Mouse (Mus musculus) G1E-ER4 (cell line): ENCODE measurements around the gene Gm45062. TPM values are rescaled to one million over a fixed set of nuclear protein-coding genes. Genes with fewer than 3 reads are reported as not detected.

Experiments used
- GATA1 ChIP-seq: IDR thresholded peaks from one replicate; pipeline ENCODE4 v1.8.0; 2012; ENCODE audit warnings: low read length, inconsistent platforms
- polyA plus RNA-seq: library from polyadenylated mRNA; stranded (reverse); fragments of >175 nt; gene quantifications from 2 replicates; pipeline ENCODE4 v1.2.3, GENCODE M21; 2012

Gene Gm45062
- polyA plus RNA-seq, 1 experiment, result not detected

DNA sequence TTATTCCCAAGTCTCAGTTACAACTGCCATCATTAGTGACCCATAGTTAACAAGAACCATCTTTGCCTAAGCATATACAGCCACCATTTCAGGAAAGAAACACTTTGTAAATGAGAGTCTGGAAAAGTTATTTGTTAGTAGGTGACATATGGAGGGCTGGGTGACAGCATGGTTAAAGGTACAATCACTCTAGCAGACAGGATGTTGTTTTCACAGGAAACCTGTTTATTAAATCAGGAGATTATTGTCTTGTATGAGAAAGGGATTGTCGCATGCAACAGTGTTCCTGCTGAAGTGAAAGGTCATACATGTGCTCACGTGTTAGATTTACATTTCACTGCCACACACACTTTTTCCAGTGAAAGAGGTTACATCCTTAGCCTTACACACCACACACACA is 92.3 kb downstream of the Gm45062 start:
- TF ChIP-seq GATA1, result no peak

DNA sequence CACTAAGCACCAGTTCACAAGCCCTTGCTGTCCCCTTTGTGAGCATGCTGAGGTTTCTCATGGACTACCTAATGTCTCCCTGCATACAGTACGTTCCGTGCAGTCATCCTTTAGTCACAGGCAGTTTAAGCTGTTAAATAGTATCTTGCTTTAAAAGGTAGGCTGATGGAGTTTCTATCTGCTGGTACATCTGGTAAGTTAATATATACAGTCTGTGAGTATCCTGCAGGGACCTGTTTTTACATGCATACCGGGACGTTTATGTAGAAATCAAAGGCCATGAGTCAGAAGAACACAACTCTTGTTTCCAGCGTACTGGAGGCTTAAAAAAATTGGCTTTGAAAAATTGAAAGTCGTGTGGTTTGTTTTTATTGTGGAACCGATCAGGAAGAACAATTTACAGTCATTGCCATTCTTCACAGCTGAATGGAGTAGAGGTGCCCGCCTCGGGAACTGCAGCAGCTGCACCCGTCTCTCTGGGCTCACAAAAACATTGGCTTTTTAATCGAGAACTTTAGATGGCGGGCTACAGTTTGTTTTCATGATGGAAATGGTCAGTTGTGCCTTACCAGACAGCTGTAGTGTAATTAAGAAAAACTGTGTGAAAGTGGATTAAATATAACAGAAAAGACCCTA is 93.4 kb downstream of the Gm45062 start:
- no peak for TF ChIP-seq GATA1

DNA sequence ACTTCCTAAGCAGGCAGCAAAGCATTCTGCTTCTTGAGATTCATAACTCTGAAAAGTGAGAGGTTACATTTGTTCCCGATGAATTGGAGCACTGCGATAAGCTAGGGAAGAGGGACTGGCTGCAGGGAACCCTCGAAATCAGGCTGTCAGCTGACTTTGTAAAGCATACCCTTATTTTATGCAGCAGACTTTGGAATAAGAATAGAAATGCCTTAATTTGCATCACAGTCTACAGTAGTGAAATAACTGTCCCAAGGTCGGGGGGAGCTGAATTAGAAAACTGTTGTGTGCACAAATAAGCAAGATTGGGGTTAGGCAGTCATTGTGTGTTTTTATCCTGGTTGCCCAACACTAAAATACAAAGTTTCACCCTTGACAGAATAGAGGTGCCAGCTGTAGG is 94.2 kb downstream of the Gm45062 start:
- TF ChIP-seq GATA1, result no peak

DNA sequence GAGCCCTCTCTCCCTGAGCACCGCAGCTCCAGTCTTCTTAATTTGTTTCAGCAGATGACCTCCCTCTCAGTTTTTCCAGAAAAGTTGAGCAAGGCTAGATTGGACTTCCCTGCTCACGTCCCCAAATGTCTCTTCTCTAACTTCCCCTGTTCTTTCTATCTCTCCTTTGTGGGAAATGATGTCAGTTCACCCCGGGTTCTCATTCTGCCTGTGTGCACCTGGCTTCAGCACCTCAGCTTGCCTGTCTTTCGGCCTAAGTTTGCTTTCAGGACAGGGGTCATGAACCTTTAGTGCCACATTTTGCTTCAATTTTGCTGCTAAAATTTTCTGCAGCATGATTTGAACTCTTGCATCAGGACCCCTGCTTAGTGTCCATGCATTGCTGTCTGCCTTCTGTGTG is 95.6 kb downstream of the Gm45062 start:
- TF ChIP-seq GATA1, result no peak

DNA sequence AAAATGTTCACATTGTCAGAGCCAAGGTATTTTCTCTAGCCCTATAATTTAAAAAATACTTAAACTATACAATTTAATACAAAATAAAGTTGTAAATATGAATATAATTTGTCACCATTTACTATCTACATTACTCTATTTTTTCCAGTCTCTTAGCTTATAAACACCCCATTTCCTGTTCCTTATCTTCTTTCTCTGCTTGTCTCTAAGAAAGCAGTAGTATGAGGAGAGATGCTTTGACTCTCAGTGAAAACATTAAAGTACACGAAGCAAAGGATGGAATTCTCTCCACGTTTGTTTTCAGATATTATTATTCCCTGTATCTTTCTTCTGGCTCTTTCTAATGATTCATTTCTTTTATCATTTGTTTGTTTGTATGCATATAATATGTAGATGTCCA is 99.0 kb downstream of the Gm45062 start:
- TF ChIP-seq GATA1, result no peak

DNA sequence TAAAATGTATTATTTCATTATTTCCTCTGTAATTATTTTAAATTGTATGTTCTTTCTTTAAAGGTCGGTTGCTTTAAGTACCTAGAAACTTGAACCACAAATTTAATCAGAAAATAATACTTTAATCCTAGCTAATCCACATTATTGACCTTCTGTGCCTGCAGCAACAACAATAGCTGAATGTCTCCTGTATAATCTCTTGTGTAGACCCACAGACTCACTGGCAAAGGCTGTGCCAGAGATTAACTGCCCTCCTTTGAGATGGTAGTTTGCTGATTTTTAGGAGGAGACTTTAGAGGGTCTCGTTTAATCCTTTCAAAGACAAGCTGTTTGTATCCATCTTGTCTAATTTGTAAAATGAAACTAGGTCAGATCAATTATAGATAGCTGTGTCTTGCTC is 99.5 kb downstream of the Gm45062 start:
- TF ChIP-seq GATA1, result no peak

DNA sequence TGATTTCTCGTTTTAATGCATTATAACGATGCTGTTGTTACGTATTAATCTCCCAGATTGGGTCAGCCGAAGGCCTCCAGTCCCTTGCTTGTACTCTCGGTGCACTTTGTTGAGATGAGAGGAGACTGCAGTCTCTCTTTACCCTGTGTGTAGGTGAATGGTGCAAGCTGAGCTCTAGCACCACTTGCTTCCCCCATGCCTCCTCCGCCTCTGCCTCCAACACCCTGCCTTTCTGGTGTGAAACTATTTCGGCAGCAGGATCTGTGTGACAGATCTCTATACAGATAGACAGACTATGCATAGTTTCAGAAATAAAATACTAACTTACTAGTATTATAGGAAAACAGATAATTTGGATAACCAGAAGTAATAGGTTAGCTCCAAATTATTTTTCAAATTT is 101.6 kb downstream of the Gm45062 start:
- no peak for TF ChIP-seq GATA1

DNA sequence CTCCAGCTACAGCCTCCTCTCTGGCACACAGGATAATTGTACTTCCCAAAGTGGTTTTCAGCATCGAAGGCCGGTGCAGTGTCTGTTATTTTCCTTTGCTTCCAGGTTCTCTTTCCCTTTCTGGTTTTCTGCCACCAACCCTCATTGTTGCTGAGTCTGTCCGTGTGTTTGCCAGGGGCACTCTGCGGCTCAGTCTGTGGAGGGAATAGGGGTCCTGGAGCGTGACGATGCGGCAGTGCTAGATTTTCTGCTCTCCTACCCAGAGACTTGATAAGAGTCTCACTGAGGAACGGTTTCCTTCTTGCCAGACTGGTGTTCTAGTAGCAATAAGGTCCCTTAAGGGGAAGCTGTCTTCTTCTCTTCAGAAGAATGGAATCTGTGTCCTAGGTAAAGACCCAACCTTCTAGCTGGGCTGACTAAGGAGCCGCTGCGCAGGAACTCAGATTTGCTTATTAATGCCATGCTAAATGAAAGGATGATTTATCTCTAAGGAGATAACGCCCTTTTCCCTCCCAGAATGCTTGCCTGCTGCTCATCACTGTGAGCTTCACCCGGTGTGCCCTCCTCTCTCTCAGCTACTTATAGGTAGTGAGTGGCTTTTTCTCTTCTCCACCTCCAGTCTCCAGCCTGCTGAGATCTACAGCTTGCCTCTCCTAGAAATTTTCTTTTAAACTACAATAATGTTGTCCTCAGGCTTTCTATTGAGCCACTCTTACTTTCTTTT is 104.9 kb downstream of the Gm45062 start:
- no peak for TF ChIP-seq GATA1

DNA sequence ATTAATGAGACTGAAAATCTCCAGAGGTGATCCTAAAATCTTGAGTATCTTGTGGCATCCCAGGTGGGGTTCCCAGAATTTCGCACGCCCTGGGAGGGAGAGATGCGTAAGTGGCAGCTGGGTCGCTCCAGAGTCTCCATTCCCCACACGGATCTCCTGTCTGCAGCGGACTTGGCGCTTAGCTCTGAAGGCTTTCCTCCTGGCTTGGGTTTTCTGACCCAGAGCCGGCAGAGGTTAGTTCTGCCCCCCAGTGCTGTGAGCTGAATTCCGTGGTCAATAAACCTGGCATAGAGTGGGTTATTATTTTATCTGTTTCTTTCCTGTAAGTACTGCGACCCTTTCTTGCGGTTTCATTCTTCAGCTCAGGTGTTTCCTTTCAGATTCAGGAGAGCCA is 105.5 kb downstream of the Gm45062 start:
- no peak for TF ChIP-seq GATA1

DNA sequence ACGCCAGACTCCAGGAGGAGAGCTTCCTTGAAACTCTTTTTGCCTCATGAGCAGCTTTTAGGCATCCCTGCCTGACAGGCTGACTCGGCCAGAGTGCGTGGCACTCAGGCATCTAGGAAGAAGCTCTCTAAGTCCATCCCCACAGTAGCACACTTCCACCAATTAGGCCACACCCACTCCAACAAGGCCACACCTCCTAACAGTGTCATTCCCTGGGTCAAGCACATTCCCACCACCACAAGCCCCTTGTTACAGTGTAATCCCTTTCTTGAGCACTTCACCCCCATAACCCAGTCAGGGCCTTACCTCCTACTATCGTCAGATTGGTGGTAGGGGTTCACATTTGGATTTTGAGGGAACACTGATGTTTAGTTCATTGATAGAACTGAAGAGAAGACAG is 108.4 kb downstream of the Gm45062 start:
- TF ChIP-seq GATA1, result no peak

DNA sequence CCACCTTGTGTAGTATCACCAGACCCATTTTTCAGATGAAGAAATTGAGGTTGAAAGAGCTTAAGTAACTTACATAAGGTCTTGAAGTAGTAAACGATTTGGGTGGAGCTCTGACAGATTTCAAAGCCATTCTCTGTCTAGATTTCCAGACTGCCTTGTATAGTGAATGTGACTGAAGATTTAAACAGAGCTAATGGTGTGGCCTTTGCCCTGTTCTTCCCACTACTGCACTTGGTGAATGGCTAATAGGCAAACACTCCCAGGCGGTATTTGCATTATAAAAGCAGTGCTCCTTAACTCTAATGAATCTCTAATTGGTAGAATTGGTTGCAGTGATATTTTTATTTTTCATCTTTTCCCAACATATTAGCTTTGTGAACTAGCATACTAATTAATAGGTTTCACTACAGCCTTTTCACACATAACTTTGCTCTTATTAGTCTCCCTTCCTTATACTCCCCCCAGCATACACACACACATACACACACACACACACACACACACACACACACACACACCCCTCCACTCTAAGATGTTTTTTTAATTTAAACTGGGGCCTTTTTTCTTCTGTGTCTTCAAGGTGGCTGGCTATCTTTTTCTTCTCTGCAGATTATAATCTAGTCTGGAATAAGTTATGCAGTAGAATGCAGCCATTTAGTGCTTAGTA is 109.1 kb downstream of the Gm45062 start:
- TF ChIP-seq GATA1, result no peak

DNA sequence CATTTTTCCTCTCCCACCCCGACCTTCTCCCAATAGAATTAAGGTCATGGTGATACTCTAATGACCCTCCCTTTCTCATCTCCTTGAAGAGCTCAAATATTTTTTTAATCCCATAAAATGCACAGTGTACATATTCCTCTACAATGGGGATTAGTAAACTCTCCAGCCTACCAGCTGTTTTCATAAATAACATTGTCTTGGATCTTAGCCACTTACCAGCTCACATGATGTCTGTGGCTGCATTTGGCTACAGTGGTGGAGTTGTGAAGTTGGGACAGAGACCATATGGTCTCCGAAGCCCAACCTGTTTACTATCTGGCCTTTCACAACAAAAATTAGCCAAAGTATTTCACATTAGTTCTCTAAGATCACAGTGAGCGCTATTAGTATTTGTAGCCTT is 111.4 kb downstream of the Gm45062 start:
- no peak for TF ChIP-seq GATA1

DNA sequence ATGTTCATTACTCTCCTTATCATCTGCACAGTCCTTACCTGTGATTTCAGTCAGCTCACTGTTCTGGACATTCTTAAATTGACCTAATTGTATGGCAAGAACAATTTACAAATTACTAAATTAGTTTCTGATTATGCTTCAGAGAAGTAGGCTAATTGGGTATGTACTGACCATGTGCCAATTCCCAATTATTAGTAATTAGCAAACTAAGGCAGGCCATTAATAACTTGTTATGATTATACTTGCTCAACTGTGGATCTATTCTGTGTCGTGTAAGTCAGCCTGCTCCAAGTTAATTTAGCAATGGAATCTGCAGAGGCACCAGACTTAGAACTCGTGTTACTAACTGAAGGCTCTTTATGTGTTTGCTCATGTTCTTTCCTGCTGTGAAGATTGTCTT is 113.8 kb downstream of the Gm45062 start:
- no peak for TF ChIP-seq GATA1

DNA sequence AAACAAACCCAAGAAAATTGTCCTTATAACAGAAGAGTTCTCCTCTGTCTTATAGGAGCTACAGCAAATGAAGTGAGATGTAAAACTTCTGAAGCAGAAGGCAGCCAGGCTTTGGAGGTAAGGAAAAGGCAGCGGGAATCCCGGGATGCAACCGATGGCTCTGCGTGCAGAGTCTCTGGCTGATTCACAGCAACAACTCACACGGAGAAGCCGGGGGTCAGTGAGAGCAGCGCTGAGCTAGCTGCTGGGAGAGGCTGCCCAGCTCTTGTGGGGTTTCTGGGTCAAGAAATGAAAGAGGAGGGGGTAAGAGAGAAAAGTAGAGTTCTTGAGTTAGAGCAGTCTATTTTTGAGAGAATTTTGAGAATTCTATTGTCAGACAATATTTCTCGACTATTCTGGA is 114.6 kb downstream of the Gm45062 start:
- TF ChIP-seq GATA1, result no peak

DNA sequence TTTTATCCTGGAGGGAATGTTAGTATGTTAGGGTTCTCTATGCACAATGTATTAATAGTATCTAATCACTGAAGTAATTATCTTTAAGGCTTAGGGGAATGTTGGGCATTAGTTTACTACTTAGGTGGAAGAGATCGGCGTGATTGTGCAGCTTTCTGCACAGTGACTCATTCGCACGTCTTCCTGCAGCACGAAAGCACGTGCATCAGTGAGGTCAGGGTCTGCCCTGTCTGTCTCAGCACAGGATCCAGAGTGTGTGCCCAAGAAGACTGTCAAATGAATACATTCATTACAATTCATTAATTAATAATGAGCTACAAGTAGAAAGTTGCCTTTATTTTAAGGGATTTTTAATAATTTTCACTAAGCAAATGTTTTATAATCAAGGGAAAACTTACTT is 115.0 kb downstream of the Gm45062 start:
- TF ChIP-seq GATA1, result no peak

DNA sequence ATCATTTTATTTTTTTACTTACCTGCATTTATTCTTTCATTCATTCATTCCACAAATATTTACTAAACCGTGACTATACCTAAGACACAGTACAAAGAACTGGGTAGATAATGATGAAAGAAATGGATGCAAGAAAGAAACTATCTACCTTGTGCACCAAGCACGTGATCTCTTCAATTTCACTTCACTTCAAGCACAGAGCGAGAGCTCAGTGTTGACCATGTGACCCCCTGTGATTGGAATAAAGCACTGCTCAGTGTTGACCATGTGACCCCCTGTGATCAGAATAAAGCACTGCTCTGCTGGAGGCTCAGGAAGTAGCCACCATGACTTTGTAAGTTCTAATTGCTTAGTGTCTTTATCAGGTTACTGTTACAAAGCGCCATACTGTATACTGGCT is 115.5 kb downstream of the Gm45062 start:
- TF ChIP-seq GATA1, result no peak

DNA sequence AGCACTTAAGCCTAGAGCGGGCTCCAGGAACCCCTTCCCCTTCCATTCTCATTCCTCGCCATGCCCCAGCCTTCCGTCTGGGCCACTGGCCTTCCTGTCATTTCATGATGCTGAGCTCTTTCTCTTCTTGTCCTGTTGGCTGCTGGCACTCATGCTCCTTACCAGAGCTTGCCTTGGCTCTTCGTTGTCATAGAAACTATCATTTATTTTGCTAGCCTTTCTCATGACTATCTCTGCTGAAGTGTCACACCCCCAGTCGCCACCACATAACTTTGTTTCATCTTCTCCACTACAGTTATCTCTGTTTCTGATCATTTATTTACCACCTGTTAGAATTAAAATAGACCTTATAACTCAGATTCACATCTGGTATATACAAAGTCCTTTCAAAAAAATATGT is 117.1 kb downstream of the Gm45062 start:
- no peak for TF ChIP-seq GATA1
